Mouse (Mus musculus): ENCODE results near the gene Myh10. TPM values are rescaled to one million over a fixed set of nuclear protein-coding genes. Genes with fewer than 3 reads are reported as not detected.

Myh10 gene
- polyA plus RNA-seq, 1 experiment from 2014 or later, result 145 TPM

GRCm38 (mm10) chr11:68863631-68864091, 172.3 kb downstream of the Myh10 start:
- no peak overlapping the region for H3K4me2 ChIP-seq (replicated peaks; ENCODE audit: low read depth, low read length)
- H3K9me3 ChIP-seq (ENCODE audit: control insufficient read depth, low read length), result no peaks in the 10 kb centered on the region
- no peak for ATAC-seq (ENCODE audit: low FRiP score, low TSS enrichment)
- H3K4me3 ChIP-seq (ENCODE audit: low read length), result no peak overlapping the region
- no peaks in the 10 kb centered on the region for H3K36me3 ChIP-seq (ENCODE audit: control insufficient read depth, insufficient read depth, low read length)
- no peak overlapping the region for H3K9ac ChIP-seq (ENCODE audit: low read depth, low read length)
- WGBS, result 62% methylated on average over 4 of the region's 4 CpGs
- no peaks in the 10 kb centered on the region for H3K27me3 ChIP-seq (ENCODE audit: control insufficient read depth, insufficient read depth, low read length)
- H3K4me1 ChIP-seq (ENCODE audit: control insufficient read depth, insufficient read depth, low read length), result no peaks in the 10 kb centered on the region
- no peak overlapping the region for H3K27ac ChIP-seq (ENCODE audit: low read depth, low read length)

- WGBS, result 45% methylated on average over 9 of the region's 9 CpGs
- Histone ChIP-seq H3K4me3 (ENCODE audit: low read length) (no peak overlapping the region), H3K27me3 (ENCODE audit: control insufficient read depth, insufficient read depth, low read length) (no peaks in the 10 kb centered on the region), H3K9ac (ENCODE audit: low read depth, low read length) (no peak overlapping the region), H3K9me3 (ENCODE audit: control insufficient read depth, low read length) (no peaks in the 10 kb centered on the region), H3K27ac (ENCODE audit: low read depth, low read length) (no peak overlapping the region), H3K4me2 (replicated peaks; ENCODE audit: low read depth, low read length) (no peak overlapping the region), H3K4me1 (ENCODE audit: control insufficient read depth, insufficient read depth, low read length) (no peaks in the 10 kb centered on the region), H3K36me3 (ENCODE audit: control insufficient read depth, insufficient read depth, low read length) (no peaks in the 10 kb centered on the region)
- peak; percentile 35; the same call in 1 of the 2 replicates for ATAC-seq (ENCODE audit: low FRiP score, low TSS enrichment)
These were observed 173.3 kb downstream of the Myh10 start for GRCm38 (mm10) chr11:68864544-68865189.

Other genes starting within 250 kb of the Myh10 start
- 2.3 and 3.7 TPM in 2 replicates for gene Pik3r6, start 188.5 kb upstream of the Myh10 start, polyA plus RNA-seq (2014; fragmentation: Nextera tagmentation; extraction: Ambion mirVana)
- 1.0 and 1.4 TPM in 2 replicates for gene Mfsd6l, start 135.4 kb upstream of the Myh10 start, polyA plus RNA-seq (2014; fragmentation: Nextera tagmentation; extraction: Ambion mirVana)
- gene Ccdc42, start 104.5 kb upstream of the Myh10 start, polyA plus RNA-seq (2014; fragmentation: Nextera tagmentation; extraction: Ambion mirVana), result 2.5 and 3.0 TPM in 2 replicates
- 46.7 and 70.6 TPM in 2 replicates for gene Ndel1, start 180.3 kb downstream of the Myh10 start, polyA plus RNA-seq (2014; fragmentation: Nextera tagmentation; extraction: Ambion mirVana)
- 0.05 and 0.06 TPM in 2 replicates for gene Rnf222, start 197.0 kb downstream of the Myh10 start, polyA plus RNA-seq (2014; fragmentation: Nextera tagmentation; extraction: Ambion mirVana)
- gene Rpl26, start 210.0 kb downstream of the Myh10 start, polyA plus RNA-seq (2014; fragmentation: Nextera tagmentation; extraction: Ambion mirVana), result 1,184 and 1,677 TPM in 2 replicates
- gene Odf4, start 235.5 kb downstream of the Myh10 start, polyA plus RNA-seq (2014; fragmentation: Nextera tagmentation; extraction: Ambion mirVana), result not detected in 2 replicates